Mouse (Mus musculus): ENCODE data around the gene Phb2.
A peak's percentile ranks its signal among the peaks of the same experiment; 100 is the strongest.

DNA sequence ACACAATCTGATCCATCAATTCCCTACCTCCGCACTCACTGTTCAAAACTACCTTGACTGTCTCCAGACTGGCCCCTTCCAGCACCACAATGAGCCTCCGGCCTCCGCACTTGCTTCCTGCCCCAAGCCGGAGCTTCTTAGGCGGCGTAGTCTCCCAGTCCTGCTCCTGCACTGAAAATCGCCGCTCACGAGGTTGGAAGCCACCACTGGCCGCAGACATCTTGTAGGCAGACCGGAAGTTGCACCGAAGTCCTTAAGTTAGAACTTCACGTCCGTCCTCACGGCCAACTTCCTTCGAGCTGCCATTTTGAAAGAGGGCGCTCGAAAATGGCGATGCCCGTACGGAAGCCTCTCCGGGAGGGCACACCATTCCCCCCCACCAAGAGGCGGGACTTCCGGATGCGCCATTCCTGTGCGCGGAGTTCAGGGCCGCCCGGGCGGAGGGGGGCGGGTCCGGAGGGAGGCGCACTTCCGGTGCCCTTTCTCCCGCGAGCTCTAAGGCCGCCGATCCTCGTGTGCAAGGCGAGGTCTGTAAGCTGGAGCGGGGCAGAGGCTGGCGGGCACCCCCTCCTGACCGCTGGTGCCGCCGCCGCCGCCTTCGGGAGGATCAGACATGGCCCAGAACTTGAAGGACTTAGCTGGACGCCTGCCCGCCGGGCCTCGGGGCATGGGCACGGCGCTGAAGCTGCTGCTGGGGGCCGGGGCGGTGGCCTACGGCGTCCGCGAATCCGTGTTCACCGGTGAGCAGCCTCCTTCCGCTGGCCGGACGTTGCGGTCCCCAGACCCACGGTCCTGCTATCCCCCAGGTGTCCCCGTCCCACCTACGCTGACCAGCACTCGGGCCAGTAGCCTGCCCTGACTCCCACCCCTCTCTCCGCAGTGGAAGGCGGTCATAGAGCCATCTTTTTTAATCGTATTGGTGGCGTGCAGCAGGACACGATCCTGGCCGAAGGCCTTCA, at the start of gene Phb2, which contains the start of gene Emg1:
- TF ChIP-seq CTCF (IDR thresholded peaks at IDR 0.05; ENCODE audit: insufficient read depth, low read depth, low read length): no peak
- TF ChIP-seq POLR2A (IDR thresholded peaks at IDR 0.05; ENCODE audit: insufficient read depth, low read depth, low read length): peak; percentile 18; the same call in 1 of the 2 replicates

Measured in olfactory bulb, adult 2 months (tissue).